Mouse (Mus musculus) v-Abl transformed pro-B cells (cell line): ENCODE data around the gene Dok1.

Experiments
- in situ Hi-C, 2 experiments: fragments of 400-800 bp; cut with MboI; formaldehyde crosslinking; loops; one replicate each; pipeline ENCODE4 v1.15.1; 2025; ENCODE audit not compliant: unreplicated experiment in 2 of 2

The Dok1 gene

DNA sequence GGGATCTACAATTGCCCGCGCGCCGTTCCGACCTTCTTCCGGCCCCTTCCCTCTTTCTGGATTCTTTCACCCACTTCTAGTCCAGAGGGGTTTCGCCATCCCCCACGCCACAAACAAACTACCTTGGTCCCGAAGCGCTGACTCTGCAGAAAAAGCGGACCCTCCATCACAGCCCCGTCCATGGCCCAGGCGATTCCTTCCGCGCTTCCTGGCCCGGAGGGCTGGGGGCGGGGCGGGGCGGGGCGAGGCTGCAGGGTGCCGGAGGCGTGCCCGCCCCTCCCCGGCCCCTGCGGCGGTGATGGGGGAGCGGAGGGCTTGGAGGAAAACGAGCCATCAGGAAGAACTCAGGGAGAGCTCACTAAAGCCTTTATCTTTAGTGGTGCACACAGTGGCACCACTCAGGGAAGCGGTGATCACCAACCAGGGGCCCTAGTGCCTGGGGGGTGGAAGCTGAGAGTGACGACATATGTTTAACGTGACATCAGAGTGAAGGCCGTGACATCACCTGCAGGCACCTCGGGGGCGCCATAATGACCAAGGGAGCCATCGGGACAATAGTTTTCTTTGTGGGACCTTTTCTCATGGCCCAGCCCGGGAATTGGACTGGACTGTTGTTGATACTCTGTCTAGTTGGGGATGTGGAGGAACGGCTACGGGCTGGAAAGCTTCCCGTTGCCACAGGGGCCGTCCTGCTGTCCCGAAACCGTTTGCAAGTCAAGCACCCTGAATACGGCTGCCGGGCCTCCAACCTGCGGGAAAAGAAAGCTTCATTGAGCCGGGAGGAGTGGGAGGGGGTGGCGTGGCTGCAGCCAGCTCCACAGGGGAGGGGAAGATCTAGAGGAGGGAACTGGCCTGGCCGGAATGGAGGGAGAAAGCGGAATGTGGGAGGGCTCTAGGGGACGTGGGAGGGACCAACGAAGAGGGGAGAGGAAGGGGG is at the start of gene Dok1, which contains the start of gene Loxl3:
TSS of gene Dok1 (minus strand) at position 223 of the 937 bp plus-strand sequence.
TSS of gene Loxl3 (plus strand) at position 925 of the 937 bp plus-strand sequence.
- in situ Hi-C loops: loop anchor here in 1 of 2 experiments (5.0 kb wide), 1 partner anchor 36 kb away; no protein-coding TSS in a partner anchor

GRCm38 (mm10) chr6:83080210-83080609 is 46.9 kb upstream of the Dok1 start:
- in situ Hi-C loops: loop anchor here in 1 of 2 experiments (25.0 kb wide), 1 partner anchor 1118 kb away; the partner anchor contains the start of gene Mrpl19

DNA sequence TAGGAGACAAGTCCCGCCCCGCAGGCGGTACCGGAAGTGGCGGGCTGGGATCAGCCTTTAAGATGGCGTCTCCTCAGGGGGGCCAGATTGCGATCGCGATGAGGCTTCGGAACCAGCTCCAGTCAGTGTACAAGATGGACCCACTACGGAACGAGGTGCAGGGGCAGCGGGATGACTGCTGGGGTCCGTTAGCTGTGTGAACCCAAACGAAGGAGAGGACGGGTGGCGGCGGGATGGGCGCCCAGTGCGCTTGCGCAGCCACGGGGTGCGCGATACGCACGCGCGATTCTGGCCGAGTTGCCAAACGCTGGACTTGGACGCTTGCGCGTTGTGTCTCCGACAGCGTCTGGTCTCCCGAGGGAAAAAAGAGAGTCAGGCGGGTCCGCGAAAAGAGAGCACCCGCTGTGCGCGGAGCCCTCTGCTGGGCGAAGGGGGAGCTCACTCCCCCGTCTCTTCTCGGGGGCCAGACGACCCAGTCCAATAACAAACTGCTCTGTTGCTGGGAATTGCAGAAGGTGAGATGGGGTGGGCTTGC is 45.1 kb upstream of the Dok1 start:
- in situ Hi-C loops: loop anchor here in 1 of 2 experiments (5.0 to 25.0 kb wide), 2 partner anchors 81 to 1116 kb away; partner anchors contain the start of gene Mrpl19

- in situ Hi-C loops: loop anchor here in 1 of 2 experiments (5.0 to 25.0 kb wide), 2 partner anchors 80 to 1115 kb away; partner anchors contain the start of gene Mrpl19
Measured at GRCm38 (mm10) chr6:83077630-83078323, 44.5 kb upstream of the Dok1 start, which contains the start of gene Pcgf1. TSS of gene Pcgf1 (plus strand) at chr6:83077869.

GRCm38 (mm10) chr6:83074979-83075378 is 41.7 kb upstream of the Dok1 start:
- in situ Hi-C loops: loop anchor here in 1 of 2 experiments (5.0 to 25.0 kb wide), 2 partner anchors 78 to 1113 kb away; partner anchors contain the start of gene Mrpl19

GRCm38 (mm10) chr6:83071220-83071619 is 37.9 kb upstream of the Dok1 start:
- in situ Hi-C loops: no loop called here

DNA sequence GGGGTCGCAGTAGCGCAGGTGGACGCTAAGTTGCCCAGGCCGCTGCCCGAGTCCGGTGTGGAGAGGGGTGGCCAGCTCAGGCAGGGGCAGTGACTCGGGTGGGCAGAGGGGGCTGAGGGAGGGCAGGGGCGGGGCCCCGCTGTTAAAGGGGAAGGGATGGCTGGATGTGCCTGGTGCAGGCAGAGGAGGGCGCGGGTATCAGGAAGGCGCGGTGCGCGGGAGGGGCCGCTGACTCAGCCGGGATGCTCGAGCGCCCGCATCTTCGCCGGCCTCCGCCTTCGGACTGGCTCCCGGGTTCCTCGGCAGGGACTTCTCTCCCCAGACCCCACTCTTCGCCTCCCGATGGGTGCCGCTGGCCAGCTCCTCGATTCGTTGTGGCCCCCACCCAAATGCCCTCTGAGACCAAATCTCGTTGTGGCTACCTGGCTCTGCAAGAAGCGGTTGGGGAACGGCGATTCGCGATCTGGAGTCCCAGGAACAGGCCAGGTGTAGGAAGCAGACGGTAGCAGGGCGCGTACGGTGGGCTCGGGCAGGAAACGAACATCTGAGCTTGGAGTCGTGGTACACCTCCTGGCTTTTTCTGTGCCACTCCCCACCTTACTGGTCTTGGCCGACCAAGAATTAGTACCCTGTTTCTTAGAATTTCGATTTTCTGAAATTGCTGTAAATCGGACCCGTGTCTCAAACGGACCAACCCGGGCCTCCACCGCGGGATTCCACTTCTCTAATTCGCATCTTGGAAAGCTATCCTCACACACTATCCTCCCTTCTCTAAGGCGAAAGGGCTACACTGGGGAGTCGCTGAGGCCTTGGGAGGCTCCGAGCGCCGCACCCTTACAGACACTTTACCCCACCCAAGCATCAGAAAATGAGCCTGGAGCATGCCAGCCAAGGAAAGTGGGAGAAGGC is 37.3 kb upstream of the Dok1 start:
- in situ Hi-C loops: no loop called here

GRCm38 (mm10) chr6:83070247-83070310 is 36.8 kb upstream of the Dok1 start, which contains the start of gene Tlx2:
TSS of gene Tlx2 (minus strand) at chr6:83070293.
- in situ Hi-C loops: no loop called here

DNA sequence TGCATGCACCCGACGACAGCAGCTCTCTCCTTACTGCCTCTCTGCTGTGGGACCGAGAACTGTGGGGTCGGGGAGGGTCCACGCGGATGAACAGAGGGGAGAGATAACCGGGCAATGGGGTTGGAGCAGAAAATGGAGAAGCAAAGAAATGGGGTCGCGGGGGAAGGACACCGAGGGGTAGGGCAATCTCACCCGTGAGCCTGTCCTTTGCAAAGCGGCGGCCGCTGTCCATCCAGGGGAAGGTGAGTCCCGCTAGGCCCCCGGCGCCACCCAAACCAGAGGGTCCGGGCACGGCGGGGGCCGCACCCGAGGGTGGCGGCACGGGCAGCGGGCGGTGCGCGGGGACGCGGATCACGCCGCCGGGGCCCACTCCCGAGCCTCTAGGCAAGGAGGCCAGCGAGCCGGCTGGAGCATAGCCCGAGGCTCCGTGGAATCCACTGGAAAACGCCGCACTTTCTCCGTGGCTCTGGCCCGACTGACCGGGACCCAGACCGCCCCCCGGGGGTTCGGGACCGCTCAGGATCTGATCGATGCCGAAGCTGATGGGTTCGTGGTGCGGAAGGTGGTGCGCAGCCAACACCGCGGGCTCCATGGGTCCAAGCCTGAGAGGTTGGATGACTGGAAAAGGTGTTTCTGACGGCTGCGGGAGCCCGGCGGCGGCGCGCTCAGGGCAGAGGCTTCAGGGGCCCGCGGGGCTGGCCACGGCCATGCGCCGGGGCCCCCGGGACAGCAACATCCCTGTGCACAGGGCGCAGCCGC is 36.4 kb upstream of the Dok1 start:
- in situ Hi-C loops: no loop called here

DNA sequence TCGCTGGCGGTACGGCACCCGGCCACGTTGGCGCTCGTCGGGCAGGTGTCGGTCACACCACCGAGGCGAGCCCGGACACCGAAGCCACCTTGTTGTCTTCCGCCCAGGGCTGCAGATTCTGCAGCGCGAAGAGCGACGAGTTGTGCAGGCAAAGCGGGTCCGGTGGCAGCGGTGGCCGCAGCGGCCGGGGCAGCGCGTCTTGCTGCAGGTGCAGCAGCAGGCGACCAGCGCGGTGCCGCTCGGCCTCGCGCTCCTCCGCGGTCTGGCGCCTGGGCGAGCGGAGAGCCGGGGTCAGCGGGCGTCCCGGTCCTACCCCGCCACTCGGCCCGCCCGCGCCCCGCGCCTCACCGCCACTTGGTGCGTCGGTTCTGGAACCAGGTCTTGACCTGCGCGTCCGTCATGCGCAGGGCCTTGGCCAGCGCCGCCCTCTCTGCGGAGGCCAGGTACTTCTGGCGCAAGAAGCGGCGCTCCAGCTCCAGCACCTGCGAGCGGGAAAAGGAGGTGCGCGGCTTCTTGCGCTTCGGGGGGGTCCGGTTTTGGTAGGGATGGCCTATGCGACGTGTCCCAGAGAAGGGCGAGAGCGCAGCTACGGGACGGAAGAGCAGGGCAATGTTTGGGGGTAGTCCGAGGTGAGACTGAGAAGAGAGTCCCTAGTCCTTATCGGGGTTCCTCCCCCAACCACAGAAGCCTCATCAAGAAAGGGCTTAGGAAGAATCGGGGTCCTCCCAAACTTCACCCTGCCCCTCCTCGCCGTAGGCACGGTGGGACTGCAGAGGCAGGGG is 35.6 kb upstream of the Dok1 start:
- in situ Hi-C loops: no loop called here

DNA sequence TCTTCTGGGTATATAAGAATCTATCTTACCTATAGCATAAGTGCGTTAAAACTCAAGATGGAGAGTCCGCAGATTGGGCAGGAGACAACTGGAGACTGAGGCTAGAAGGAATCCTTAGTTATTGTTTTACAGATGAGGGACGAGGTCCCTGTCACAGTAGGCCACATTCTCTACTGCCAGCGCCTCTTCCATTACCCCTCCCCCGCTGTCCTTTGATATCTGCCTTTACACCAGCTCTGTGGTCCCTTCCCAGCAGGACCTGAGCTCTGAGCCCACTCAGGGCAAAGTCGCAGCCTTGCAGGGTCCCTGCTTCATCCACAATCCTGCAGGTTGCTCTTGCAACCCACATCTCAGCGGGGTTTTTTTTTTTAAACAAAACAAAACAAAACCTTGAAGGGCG is 35.0 kb upstream of the Dok1 start:
- in situ Hi-C loops: no loop called here

DNA sequence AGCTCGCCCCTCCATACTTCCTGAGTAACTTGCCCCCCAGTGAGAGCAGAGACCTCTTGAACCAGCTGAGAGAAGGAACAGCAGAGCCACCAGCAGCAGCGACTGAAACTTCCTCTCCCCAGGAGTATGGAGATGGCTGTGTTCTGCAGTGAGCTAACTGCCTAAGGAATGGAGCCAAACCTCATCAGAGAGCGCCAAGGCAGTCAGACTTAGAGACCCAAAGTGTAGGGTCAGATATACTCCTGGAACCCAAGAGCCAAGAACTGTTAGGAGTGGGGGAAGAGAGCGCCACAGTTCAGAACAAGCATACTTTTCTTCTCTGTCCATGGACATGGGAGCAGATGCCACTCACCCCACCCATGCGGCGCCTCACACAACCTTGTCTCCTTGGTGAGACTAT is 33.2 kb upstream of the Dok1 start:
- in situ Hi-C loops: no loop called here

DNA sequence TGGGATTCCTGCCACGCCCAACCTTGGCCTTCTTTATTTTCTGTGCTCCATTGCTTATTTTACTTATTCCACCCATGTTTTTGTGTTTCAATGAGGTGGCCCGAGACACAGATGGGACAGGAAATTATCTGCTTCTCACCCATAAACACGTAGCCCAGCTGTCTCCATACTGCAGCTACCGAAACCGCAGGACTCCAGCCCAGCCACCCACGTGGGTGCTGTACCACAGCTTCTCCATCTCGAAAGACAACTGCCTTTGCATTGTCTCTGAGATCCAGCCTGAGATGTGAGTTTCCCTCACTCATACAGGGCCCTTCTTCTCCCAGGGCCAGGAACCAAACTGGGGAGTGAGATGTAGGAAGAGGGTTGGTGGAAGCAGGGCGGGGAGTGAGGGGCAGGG is 32.7 kb upstream of the Dok1 start:
- in situ Hi-C loops: no loop called here

DNA sequence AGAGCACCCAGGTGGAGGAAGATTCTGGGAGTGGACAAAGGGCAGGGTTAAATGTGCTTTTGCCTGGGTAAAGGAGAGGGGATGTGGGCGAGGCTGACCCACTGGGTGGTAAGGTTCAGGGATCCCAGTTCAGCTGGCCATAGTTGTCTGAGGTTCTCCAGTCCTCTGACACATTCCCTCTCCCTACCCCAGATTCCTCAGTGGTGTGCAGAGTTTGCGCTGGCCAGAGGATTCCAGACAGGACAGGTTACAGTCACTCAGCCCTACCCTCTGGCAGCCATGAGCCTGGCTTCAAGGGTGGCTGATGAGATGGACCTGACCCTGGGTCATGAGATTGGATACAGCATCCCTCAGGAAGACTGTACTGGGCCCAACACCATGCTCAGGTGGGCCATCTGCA is 25.5 kb upstream of the Dok1 start:
- in situ Hi-C loops: loop anchor here in 1 of 2 experiments (5.0 kb wide), 1 partner anchor 61 kb away; no protein-coding TSS in a partner anchor

GRCm38 (mm10) chr6:83057790-83058189 is 24.5 kb upstream of the Dok1 start, which contains the start of gene Dqx1:
TSS of gene Dqx1 (plus strand) at chr6:83057844.
- in situ Hi-C loops: loop anchor here in 1 of 2 experiments (5.0 kb wide), 1 partner anchor 60 kb away; no protein-coding TSS in a partner anchor

GRCm38 (mm10) chr6:83054871-83055431 is 21.7 kb upstream of the Dok1 start, which contains the start of gene Htra2:
TSS of gene Htra2 (minus strand) at chr6:83055273.
- in situ Hi-C loops: loop anchor here (5.0 kb wide), 2 partner anchors 53 to 58 kb away; no protein-coding TSS in a partner anchor

GRCm38 (mm10) chr6:83054074-83054851 is 21.0 kb upstream of the Dok1 start, which contains the start of gene Aup1:
TSS of gene Aup1 (plus strand) at chr6:83054521.
- in situ Hi-C loops: loop anchor here in 1 of 2 experiments (5.0 kb wide), 1 partner anchor 52 kb away; no protein-coding TSS in a partner anchor
